Mouse (Mus musculus) mammary gland, adult 2 months (tissue): ENCODE results near the gene Fam20a. TPM values are rescaled to one million over a fixed set of nuclear protein-coding genes. Genes with fewer than 3 reads are reported as not detected.

Experiments
- polyA plus RNA-seq: library from polyadenylated mRNA; depleted of rRNA; stranded (reverse); fragments of >200 nt; gene quantifications from 2 replicates; pipeline ENCODE4 v1.2.3, GENCODE M21; 2012; ENCODE audit warnings: low replicate concordance; rRNA removed

Fam20a gene
- polyA plus RNA-seq, result 15.6 and 18.3 TPM in 2 replicates

GRCm38 (mm10) chr11:109721781-109722446 lies at the start of gene Fam20a:
TSS of gene Fam20a (minus strand) at chr11:109722279.

GRCm38 (mm10) chr11:109649206-109649605 lies 72.9 kb downstream of the Fam20a start, which contains the start of gene Prkar1a:
TSS of gene Prkar1a (plus strand) at chr11:109649405.

Other genes starting within 250 kb of the Fam20a start
- 3.9 and 6.8 TPM in 2 replicates for gene Arsg, start 248.9 kb downstream of the Fam20a start, polyA plus RNA-seq
- gene Slc16a6, start 248.7 kb downstream of the Fam20a start, polyA plus RNA-seq, result 2.3 and 2.6 TPM in 2 replicates
- 17.8 and 28.1 TPM in 2 replicates for gene Wipi1, start 110.3 kb downstream of the Fam20a start, polyA plus RNA-seq
- gene Prkar1a, start 72.9 kb downstream of the Fam20a start, polyA plus RNA-seq, result 82.8 and 102 TPM in 2 replicates
- gene 1700012B07Rik, start 105.8 kb upstream of the Fam20a start, polyA plus RNA-seq, result not detected in 2 replicates